Mouse (Mus musculus): ENCODE results near the gene Zp3. TPM values are rescaled to one million over a fixed set of nuclear protein-coding genes. Genes with fewer than 3 reads are reported as not detected.

The Zp3 gene
- polyA plus RNA-seq, 1 experiment = 0.11 TPM

DNA sequence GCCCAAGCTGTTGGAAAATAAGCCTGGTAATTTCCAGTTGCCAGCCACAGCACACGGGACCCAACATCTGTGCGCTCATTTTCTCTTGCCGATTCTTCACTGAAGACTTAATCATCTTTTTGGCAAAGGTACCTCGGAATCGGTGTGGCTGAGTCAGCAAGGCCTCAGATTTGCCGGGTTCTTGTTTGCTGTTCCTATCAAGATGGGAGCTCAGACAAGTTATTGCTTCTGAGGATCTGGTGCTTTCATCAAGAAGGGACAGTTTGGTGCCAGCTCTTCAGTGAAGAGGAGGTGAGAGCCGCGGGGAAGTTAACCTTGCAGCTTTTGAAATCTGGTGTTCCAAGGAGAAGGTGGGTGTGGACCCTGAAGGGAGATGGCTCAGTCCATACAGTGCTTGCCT is 16.3 kb downstream of the Zp3 start:
- no peak overlapping the region for H3K4me3 ChIP-seq
- no peaks in the 10 kb centered on the region for H3K27me3 ChIP-seq (ENCODE audit: control insufficient read depth, insufficient read depth, insufficient read length)
- no peak for TF ChIP-seq MYOG (IDR thresholded peaks at IDR 0.05; ENCODE audit: control insufficient read depth in 1 of 3, insufficient read depth in 1 of 3, insufficient read length in 2 of 3, low read depth in 2 of 3)
- TF ChIP-seq MAX (IDR thresholded peaks at IDR 0.05; ENCODE audit: low read depth) = no peak
- no peak for TF ChIP-seq E2F4 (IDR thresholded peaks at IDR 0.05; ENCODE audit: insufficient read depth)
- TF ChIP-seq MYOD1 (IDR thresholded peaks at IDR 0.05; ENCODE audit: control insufficient read depth in 1 of 3, insufficient read length in 2 of 3, low read depth in 2 of 3) = no peak
- peak overlapping the region; percentile 88 for H3K4me2 ChIP-seq (ENCODE audit: low read depth)
- peaks cover 20% of the 10 kb centered on the region for H3K79me2 ChIP-seq (ENCODE audit: control insufficient read depth, insufficient read depth)
- no peak overlapping the region for H3ac ChIP-seq (ENCODE audit: control insufficient read depth, insufficient read length)
- peaks cover 10% of the 10 kb centered on the region for H3K36me3 ChIP-seq (ENCODE audit: control insufficient read depth, insufficient read depth)

- no peak overlapping the region for H3K4me3 ChIP-seq
- no peaks in the 10 kb centered on the region for H3K27me3 ChIP-seq (ENCODE audit: control insufficient read depth, insufficient read depth, insufficient read length)
- no peak overlapping the region for H3ac ChIP-seq (ENCODE audit: control insufficient read depth, insufficient read length)
- no peak for TF ChIP-seq USF1 (IDR thresholded peaks at IDR 0.05; ENCODE audit: low read depth)
- no peak for TF ChIP-seq MAX (IDR thresholded peaks at IDR 0.05; ENCODE audit: low read depth)
- no peak for TF ChIP-seq SRF (IDR thresholded peaks at IDR 0.05; ENCODE audit: control insufficient read depth, insufficient read length, low read depth)
- no peak for TF ChIP-seq TCF12 (IDR thresholded peaks at IDR 0.05; ENCODE audit: insufficient read depth, poor library complexity, severe bottlenecking)
- no peak for TF ChIP-seq MYOD1 (IDR thresholded peaks at IDR 0.05; ENCODE audit: control insufficient read depth in 1 of 3, insufficient read length in 2 of 3, low read depth in 2 of 3)
- TF ChIP-seq POLR2A (IDR thresholded peaks at IDR 0.05; ENCODE audit: insufficient read length, low read depth) = no peak
- TF ChIP-seq CEBPB (IDR thresholded peaks at IDR 0.05; ENCODE audit: insufficient read depth, poor library complexity, severe bottlenecking) = no peak
- no peak for TF ChIP-seq REST (IDR thresholded peaks at IDR 0.05; ENCODE audit: insufficient read depth, insufficient read length)
- no peak for TF ChIP-seq POLR2AphosphoS2 (IDR thresholded peaks at IDR 0.05; ENCODE audit: insufficient read length, low read depth)
- no peak for TF ChIP-seq E2F4 (IDR thresholded peaks at IDR 0.05; ENCODE audit: insufficient read depth)
- no peak for TF ChIP-seq TCF3 (IDR thresholded peaks at IDR 0.05; ENCODE audit: insufficient read length, low read depth)
- TF ChIP-seq MYOG (IDR thresholded peaks at IDR 0.05; ENCODE audit: control insufficient read depth in 1 of 3, insufficient read depth in 1 of 3, insufficient read length in 2 of 3, low read depth in 2 of 3) = no peak
- H3K36me3 ChIP-seq (ENCODE audit: control insufficient read depth, insufficient read depth) = peaks cover 10% of the 10 kb centered on the region
- H3K4me2 ChIP-seq (ENCODE audit: low read depth) = no peak overlapping the region
- peaks cover 20% of the 10 kb centered on the region for H3K79me2 ChIP-seq (ENCODE audit: control insufficient read depth, insufficient read depth)
These were observed 21.3 kb downstream of the Zp3 start for GRCm38 (mm10) chr5:136001222-136001621.

GRCm38 (mm10) chr5:136002325-136002724 is 22.4 kb downstream of the Zp3 start:
- H3K27me3 ChIP-seq (ENCODE audit: control insufficient read depth, insufficient read depth, insufficient read length) = no peaks in the 10 kb centered on the region
- no peak overlapping the region for H3ac ChIP-seq (ENCODE audit: control insufficient read depth, insufficient read length)
- peaks cover 10% of the 10 kb centered on the region for H3K36me3 ChIP-seq (ENCODE audit: control insufficient read depth, insufficient read depth)
- H3K4me3 ChIP-seq = no peak overlapping the region
- peak overlapping the region; percentile 4 for H3K4me2 ChIP-seq (ENCODE audit: low read depth)
- TF ChIP-seq E2F4 (IDR thresholded peaks at IDR 0.05; ENCODE audit: insufficient read depth) = no peak
- peak in 1 of 3 experiments; percentile 34 for TF ChIP-seq MYOG (IDR thresholded peaks at IDR 0.05; ENCODE audit: control insufficient read depth in 1 of 3, insufficient read depth in 1 of 3, insufficient read length in 2 of 3, low read depth in 2 of 3)
- TF ChIP-seq MAX (IDR thresholded peaks at IDR 0.05; ENCODE audit: low read depth) = no peak
- peaks cover 16% of the 10 kb centered on the region for H3K79me2 ChIP-seq (ENCODE audit: control insufficient read depth, insufficient read depth)

- Histone ChIP-seq H3K27me3 (ENCODE audit: control insufficient read depth, insufficient read depth, insufficient read length) (no peaks in the 10 kb centered on the region), H3K79me2 (ENCODE audit: control insufficient read depth, insufficient read depth) (peaks cover 16% of the 10 kb centered on the region), H3ac (ENCODE audit: control insufficient read depth, insufficient read length) (no peak overlapping the region), H3K4me2 (ENCODE audit: low read depth) (peak overlapping the region; percentile 4), H3K4me3 (no peak overlapping the region), H3K36me3 (ENCODE audit: control insufficient read depth, insufficient read depth) (peaks cover 10% of the 10 kb centered on the region)
- TF ChIP-seq SRF (IDR thresholded peaks at IDR 0.05; ENCODE audit: control insufficient read depth, insufficient read length, low read depth) = no peak
- no peak for TF ChIP-seq MYOD1 (IDR thresholded peaks at IDR 0.05; ENCODE audit: control insufficient read depth in 1 of 3, insufficient read length in 2 of 3, low read depth in 2 of 3)
- no peak for TF ChIP-seq REST (IDR thresholded peaks at IDR 0.05; ENCODE audit: insufficient read depth, insufficient read length)
- no peak for TF ChIP-seq POLR2AphosphoS2 (IDR thresholded peaks at IDR 0.05; ENCODE audit: insufficient read length, low read depth)
- no peak for TF ChIP-seq MAX (IDR thresholded peaks at IDR 0.05; ENCODE audit: low read depth)
- TF ChIP-seq TCF3 (IDR thresholded peaks at IDR 0.05; ENCODE audit: insufficient read length, low read depth) = no peak
- TF ChIP-seq E2F4 (IDR thresholded peaks at IDR 0.05; ENCODE audit: insufficient read depth) = no peak
- no peak for TF ChIP-seq MYOG (IDR thresholded peaks at IDR 0.05; ENCODE audit: control insufficient read depth in 1 of 3, insufficient read depth in 1 of 3, insufficient read length in 2 of 3, low read depth in 2 of 3)
- TF ChIP-seq TCF12 (IDR thresholded peaks at IDR 0.05; ENCODE audit: insufficient read depth, poor library complexity, severe bottlenecking) = no peak
- no peak for TF ChIP-seq POLR2A (IDR thresholded peaks at IDR 0.05; ENCODE audit: insufficient read length, low read depth)
- TF ChIP-seq CEBPB (IDR thresholded peaks at IDR 0.05; ENCODE audit: insufficient read depth, poor library complexity, severe bottlenecking) = no peak
- no peak for TF ChIP-seq USF1 (IDR thresholded peaks at IDR 0.05; ENCODE audit: low read depth)
These were observed 22.9 kb downstream of the Zp3 start for GRCm38 (mm10) chr5:136002751-136003151.

DNA sequence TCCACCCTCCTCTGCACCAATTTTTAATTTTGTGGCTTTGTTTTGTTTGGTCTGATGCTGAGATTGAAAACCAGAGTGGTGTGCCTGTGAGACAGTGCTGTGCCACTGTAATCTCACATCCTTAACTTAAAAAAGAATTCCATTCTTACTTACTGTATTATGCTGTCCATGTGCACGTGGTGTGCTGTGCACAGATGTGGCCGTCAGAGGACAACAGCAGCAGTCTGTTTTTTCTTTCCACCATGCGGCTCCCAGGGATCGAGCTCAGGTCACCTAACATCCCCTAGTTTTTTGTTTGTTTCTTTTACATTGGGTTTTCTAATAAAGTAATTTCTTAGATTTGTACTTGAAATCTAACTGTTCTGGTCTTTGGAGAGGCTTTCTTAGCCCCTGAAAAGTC is 24.6 kb downstream of the Zp3 start:
- no peak overlapping the region for H3ac ChIP-seq (ENCODE audit: control insufficient read depth, insufficient read length)
- H3K4me3 ChIP-seq = no peak overlapping the region
- H3K36me3 ChIP-seq (ENCODE audit: control insufficient read depth, insufficient read depth) = peaks cover 5% of the 10 kb centered on the region
- peaks cover 26% of the 10 kb centered on the region for H3K79me2 ChIP-seq (ENCODE audit: control insufficient read depth, insufficient read depth)
- no peaks in the 10 kb centered on the region for H3K27me3 ChIP-seq (ENCODE audit: control insufficient read depth, insufficient read depth, insufficient read length)
- TF ChIP-seq MYOD1 (IDR thresholded peaks at IDR 0.05; ENCODE audit: control insufficient read depth in 1 of 3, insufficient read length in 2 of 3, low read depth in 2 of 3) (no peak), TCF3 (IDR thresholded peaks at IDR 0.05; ENCODE audit: insufficient read length, low read depth) (no peak), MYOG (IDR thresholded peaks at IDR 0.05; ENCODE audit: control insufficient read depth in 1 of 3, insufficient read depth in 1 of 3, insufficient read length in 2 of 3, low read depth in 2 of 3) (no peak), E2F4 (IDR thresholded peaks at IDR 0.05; ENCODE audit: insufficient read depth) (no peak), TCF12 (IDR thresholded peaks at IDR 0.05; ENCODE audit: insufficient read depth, poor library complexity, severe bottlenecking) (no peak), USF1 (IDR thresholded peaks at IDR 0.05; ENCODE audit: low read depth) (no peak), MAX (IDR thresholded peaks at IDR 0.05; ENCODE audit: low read depth) (no peak), POLR2AphosphoS2 (IDR thresholded peaks at IDR 0.05; ENCODE audit: insufficient read length, low read depth) (no peak)
- no peak overlapping the region for H3K4me2 ChIP-seq (ENCODE audit: low read depth)
